Mouse (Mus musculus) heart, adult 18-20 months (tissue): Measurements from ENCODE around the gene Olfr513. TPM values are rescaled to one million over a fixed set of nuclear protein-coding genes. Genes with fewer than 3 reads are reported as not detected.

Experiments used
- DNase-seq, 2 experiments: peaks; one replicate each; pipeline ENCODE4 v3.0.0; 2021 to 2022; ENCODE audit warnings: mixed read lengths in 1 of 2
- long read RNA-seq, 2 experiments: library from polyadenylated mRNA; stranded (forward); transcript quantifications; one replicate each; pipeline ENCODE4 v2.0.0; 2021
- total RNA-seq, 2 experiments: library from RNA; stranded (reverse); gene quantifications; 2 replicates each; pipeline ENCODE4 v1.2.3; 2021

The Olfr513 gene
- total RNA-seq, result not detected
- long read RNA-seq, experiment 1, result 0 reads
- long read RNA-seq, experiment 2, result 0 reads

DNA sequence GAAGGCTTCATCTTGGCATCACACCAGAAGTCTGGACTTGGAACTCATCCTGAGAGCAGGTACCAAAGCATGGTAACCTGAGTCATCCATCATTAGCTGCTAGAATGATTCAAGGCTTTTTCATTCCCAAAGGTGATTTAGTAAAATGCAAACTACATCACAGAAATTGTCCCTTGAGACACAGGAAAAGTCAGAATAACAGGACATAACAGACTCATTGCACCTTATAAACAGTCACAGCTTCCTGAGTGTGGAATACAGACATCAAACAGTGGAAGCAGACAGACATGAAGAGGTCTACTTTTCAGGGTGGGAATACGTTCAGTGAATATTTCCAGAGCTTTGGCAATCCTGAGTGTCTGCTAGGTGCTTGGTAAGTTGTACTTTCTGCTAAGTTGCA, at the start of gene Olfr513:
Olfr513 (plus strand) TSS at position 301 of the 400 bp plus-strand sequence.
- no peak for DNase-seq

DNA sequence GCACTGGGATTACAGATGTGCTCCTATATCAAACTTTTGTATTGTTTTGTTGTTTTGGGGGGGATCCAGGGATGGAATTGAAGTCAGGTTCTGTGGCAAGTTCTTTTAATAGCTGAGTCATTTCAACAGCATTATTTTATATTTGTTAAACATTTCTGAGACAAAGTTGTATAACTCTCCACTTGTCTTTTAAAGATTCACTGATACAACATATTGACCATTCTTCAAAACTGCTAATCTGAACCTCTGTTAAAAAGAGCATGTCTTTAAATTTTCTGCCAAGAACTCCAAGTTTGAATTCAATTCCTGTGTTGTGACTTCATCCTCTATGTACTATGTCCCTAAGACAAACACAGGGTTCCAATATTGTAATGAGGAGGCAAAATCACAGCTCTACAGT, 37.8 kb upstream of the Olfr513 start, which contains the start of gene Olfr512:
Olfr512 (plus strand) TSS at position 301 of the 400 bp plus-strand sequence.
- DNase-seq, result no peak

DNA sequence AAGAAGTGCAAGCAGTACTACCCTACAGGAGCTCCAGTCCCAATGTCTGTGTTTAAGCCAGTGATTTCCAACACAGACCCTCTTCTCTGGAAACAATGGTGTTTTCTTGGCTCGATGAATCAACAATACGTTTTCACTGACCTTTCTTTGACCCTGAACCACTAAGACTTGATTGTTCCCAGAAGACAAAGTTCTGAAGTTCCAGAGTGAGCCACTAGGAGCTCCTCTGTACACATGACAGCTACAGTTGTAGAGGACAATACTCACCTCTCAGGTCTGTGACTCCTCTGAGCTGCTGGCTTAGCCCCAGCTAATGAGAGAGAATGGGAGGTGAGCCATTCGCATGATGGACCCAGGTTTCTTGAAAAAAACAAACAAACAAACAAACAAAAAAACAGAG, 9.6 kb downstream of the Olfr513 start:
- no peak for DNase-seq

DNA sequence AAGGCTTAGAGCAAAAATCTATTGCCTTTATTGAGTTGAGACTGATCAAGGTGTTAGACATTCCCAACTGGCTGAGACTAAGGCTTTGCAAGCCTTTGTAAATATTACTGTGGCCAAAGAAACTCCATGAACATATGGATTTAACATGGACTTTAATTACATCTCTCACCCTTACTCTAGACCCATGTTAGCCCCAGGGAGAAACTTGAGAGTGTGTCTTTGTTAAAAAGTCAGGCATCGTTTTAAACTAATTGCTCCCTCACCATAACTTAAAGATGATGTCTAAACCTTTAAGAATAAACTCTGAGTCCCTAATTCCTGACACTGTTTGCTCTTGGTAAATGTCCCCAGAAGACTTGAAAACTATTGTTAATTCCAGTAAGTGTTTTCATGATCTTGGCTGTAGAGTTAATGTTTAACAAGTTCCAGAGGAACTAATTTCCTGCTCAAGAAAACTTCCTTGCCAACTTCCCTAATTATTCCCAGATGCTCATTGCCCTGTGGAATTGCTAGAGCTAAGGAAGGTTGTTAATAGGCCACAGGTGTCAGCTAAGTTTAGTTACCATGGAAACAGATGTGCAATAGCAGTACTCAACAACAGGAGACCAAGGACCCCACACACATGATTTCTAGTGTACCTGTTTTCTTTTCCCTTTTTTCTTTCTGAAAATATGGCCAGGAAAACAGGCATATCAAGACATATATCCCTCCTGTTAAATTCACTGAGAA, 46.6 kb downstream of the Olfr513 start:
- peak; percentile 5 to 28 for DNase-seq

Other genes starting within 250 kb of the Olfr513 start
- gene Olfr502, start 225.9 kb upstream of the Olfr513 start, total RNA-seq, result not detected
- not detected for gene Olfr503, start 206.4 kb upstream of the Olfr513 start, total RNA-seq
- gene Olfr504, start 185.2 kb upstream of the Olfr513 start, total RNA-seq, result not detected
- gene Olfr506, start 140.2 kb upstream of the Olfr513 start, total RNA-seq, result not detected
- gene Olfr507, start 129.2 kb upstream of the Olfr513 start, total RNA-seq, result not detected
- not detected for gene Olfr508, start 121.0 kb upstream of the Olfr513 start, total RNA-seq
- gene Olfr509, start 99.1 kb upstream of the Olfr513 start, total RNA-seq, result not detected
- not detected for gene Olfr510, start 84.6 kb upstream of the Olfr513 start, total RNA-seq
- gene Olfr512, start 37.7 kb upstream of the Olfr513 start, total RNA-seq, result not detected
- not detected for gene Olfr514, start 75.0 kb downstream of the Olfr513 start, total RNA-seq
- gene Olfr516, start 99.6 kb downstream of the Olfr513 start, total RNA-seq, result not detected
- gene Olfr517, start 121.4 kb downstream of the Olfr513 start, total RNA-seq, result not detected
- not detected for gene Olfr518, start 134.0 kb downstream of the Olfr513 start, total RNA-seq
- not detected for gene Olfr519, start 143.4 kb downstream of the Olfr513 start, total RNA-seq
- gene Nlrp10, start 179.2 kb downstream of the Olfr513 start, total RNA-seq, result 10 to 100 TPM; 19.7 to 19.8 TPM
- gene Eif3f, start 183.4 kb downstream of the Olfr513 start, total RNA-seq, result 10 to 100 TPM; 88.1 to 95.2 TPM
- under 1 TPM; 0.35 to 0.41 TPM for gene Tub, start 199.4 kb downstream of the Olfr513 start, total RNA-seq